Mouse (Mus musculus) intestine, embryonic 15.5 days (tissue): ENCODE results near the gene Olfr676. TPM values are rescaled to one million over a fixed set of nuclear protein-coding genes. Genes with fewer than 3 reads are reported as not detected.
"Not testable (repeated sequence)": the region's sequence is repeated elsewhere in the genome, so short reads cannot be mapped to it uniquely, and the experiment has no call there.

Experiments used
- ATAC-seq: fragments of 200-750 bp; cut with Nextera tagmentation; 2 replicates; pipeline ENCODE4 v1.8.0; 2017; ENCODE audit warnings: moderate TSS enrichment, moderate library complexity
- H3K27ac ChIP-seq: fragments of 300-500 bp; sonication (generic); 2 replicates; pipeline ENCODE4 v1.5.1; 2015; ENCODE audit warnings: mild to moderate bottlenecking, inconsistent platforms
- H3K27me3 ChIP-seq: fragments of 300-500 bp; sonication (generic); replicated peaks from 2 replicates; pipeline ENCODE4 v1.6.1; 2015; ENCODE audit warnings: inconsistent platforms
- H3K36me3 ChIP-seq: fragments of 300-500 bp; sonication (generic); 2 replicates; pipeline ENCODE4 v1.6.1; 2015; ENCODE audit warnings: inconsistent platforms
- H3K4me1 ChIP-seq: fragments of 300-500 bp; sonication (generic); replicated peaks from 2 replicates; pipeline ENCODE4 v1.6.1; 2015; ENCODE audit warnings: inconsistent platforms
- H3K4me2 ChIP-seq: fragments of 300-500 bp; sonication (generic); replicated peaks from 2 replicates; pipeline ENCODE4 v1.6.1; 2015; ENCODE audit warnings: mild to moderate bottlenecking, inconsistent platforms
- H3K4me3 ChIP-seq: fragments of 300-500 bp; sonication (generic); replicated peaks from 2 replicates; pipeline ENCODE4 v1.5.1; 2015; ENCODE audit warnings: inconsistent platforms
- H3K9ac ChIP-seq: fragments of 300-500 bp; sonication (generic); 2 replicates; pipeline ENCODE4 v1.6.1; 2015; ENCODE audit warnings: inconsistent platforms
- H3K9me3 ChIP-seq: fragments of 300-500 bp; sonication (generic); 2 replicates; pipeline ENCODE4 v1.6.1; 2016; ENCODE audit warnings: inconsistent platforms
- WGBS: fragments of 180-500 bp; shearing (Covaris S2); methylation state at CpG from one replicate; pipeline ENCODE4 v1.1.7; 2015; 5-methylcytosine and 5-hydroxymethylcytosine counted together
- polyA plus RNA-seq: library from polyadenylated mRNA; unstranded; fragments of >200 nt; fragmentation: Nextera tagmentation; extraction: Ambion mirVana; gene quantifications from 2 replicates; pipeline ENCODE4 v1.2.1, GENCODE M21; 2015

Gene Olfr676
- polyA plus RNA-seq, result not detected in 2 replicates

DNA sequence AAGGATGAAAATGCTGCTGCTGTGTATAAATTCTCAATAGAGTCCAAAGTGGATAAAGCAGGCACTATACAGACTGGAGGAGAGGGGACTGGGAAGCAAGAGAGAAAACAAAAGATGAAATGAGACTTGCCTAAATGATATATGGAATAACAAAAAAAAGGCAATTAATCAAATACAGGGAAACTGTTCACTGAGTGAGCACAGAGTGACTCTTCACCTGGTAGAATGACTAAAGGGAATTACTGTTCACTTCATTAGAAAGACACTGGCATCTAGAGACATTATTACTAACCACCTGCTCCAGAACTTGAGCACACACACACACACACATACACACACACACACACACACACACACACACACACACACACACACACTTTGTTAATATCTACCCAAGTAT lies at the start of gene Olfr676:
Gene Olfr676 (plus strand): TSS at position 301 of the 400 bp plus-strand sequence.
- Histone ChIP-seq H3K36me3 (no peaks in the 10 kb centered on the region), H3K27ac (no peak within 1 kb of the TSS), H3K9ac (no peak within 1 kb of the TSS), H3K9me3 (no peaks in the 10 kb centered on the region), H3K4me3 (no peak within 1 kb of the TSS), H3K4me2 (no peak within 1 kb of the TSS), H3K4me1 (no peaks in the 10 kb centered on the region), H3K27me3 (no peaks in the 10 kb centered on the region)
- ATAC-seq, result no peak

- H3K9ac ChIP-seq, result no peak within 1 kb of the TSS
- no peak within 1 kb of the TSS for H3K4me2 ChIP-seq
- ATAC-seq, result no peak
- no peaks in the 10 kb centered on the region for H3K9me3 ChIP-seq
- H3K36me3 ChIP-seq, result no peaks in the 10 kb centered on the region
- H3K27me3 ChIP-seq, result no peaks in the 10 kb centered on the region
- no peak within 1 kb of the TSS for H3K4me3 ChIP-seq
- H3K27ac ChIP-seq, result no peak within 1 kb of the TSS
- H3K4me1 ChIP-seq, result no peaks in the 10 kb centered on the region
Measured at GRCm38 (mm10) chr7:105001929-105002328, 30.6 kb upstream of the Olfr676 start, which contains the start of gene Olfr672. Gene Olfr672, minus strand, starts transcription at chr7:105002029.

DNA sequence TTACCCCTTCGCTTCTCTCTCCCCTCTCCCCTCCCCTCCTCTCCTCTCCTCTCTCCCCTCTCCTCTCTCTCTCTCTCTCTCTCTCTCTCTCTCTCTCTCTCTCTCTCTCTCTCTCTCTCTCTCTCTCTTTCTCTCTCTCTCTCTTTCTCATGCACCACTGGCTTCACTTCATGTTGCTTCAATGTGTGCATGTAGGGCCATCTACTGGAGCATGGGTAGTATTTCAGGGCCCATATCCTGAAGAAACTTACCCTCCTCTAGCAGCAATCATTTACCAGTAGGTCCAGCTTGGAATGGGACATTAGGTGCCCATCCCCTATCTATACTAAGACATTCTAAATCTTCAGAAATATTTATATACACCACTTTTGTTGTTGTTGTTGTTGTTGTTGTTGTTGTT lies 10.0 kb upstream of the Olfr676 start:
- no peak overlapping the region for H3K9ac ChIP-seq
- H3K4me1 ChIP-seq, result no peaks in the 10 kb centered on the region
- WGBS, result 69% methylated on average over 1 of the region's 1 CpGs
- H3K4me2 ChIP-seq, result no peak overlapping the region
- H3K36me3 ChIP-seq, result no peaks in the 10 kb centered on the region
- no peaks in the 10 kb centered on the region for H3K9me3 ChIP-seq
- H3K4me3 ChIP-seq, result no peak overlapping the region
- H3K27me3 ChIP-seq, result no peaks in the 10 kb centered on the region
- H3K27ac ChIP-seq, result no peak overlapping the region
- ATAC-seq, result no peak

DNA sequence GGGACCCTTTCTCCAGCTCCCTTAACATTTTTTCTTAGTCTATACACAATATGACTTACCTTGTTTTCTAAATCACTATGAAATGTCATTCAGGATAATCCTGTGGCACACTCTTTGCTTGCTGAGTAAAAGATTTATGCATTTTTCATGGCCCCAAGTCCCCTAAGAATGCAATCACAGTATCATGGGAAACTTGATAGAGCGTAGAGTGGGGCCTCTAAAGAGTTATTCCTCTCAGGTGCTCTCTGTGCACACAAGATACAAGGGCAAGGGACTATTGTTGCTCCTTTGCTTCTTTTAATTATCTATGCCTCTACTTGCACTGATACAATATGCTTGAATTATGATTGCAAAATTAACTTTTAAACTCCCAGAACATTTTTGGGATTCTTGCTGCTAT lies 4.1 kb upstream of the Olfr676 start, which contains the start of gene Olfr675:
Gene Olfr675 (minus strand): TSS at position 101 of the 400 bp plus-strand sequence.
- no peak for ATAC-seq
- WGBS, result 80% methylated on average over 1 of the region's 1 CpGs

DNA sequence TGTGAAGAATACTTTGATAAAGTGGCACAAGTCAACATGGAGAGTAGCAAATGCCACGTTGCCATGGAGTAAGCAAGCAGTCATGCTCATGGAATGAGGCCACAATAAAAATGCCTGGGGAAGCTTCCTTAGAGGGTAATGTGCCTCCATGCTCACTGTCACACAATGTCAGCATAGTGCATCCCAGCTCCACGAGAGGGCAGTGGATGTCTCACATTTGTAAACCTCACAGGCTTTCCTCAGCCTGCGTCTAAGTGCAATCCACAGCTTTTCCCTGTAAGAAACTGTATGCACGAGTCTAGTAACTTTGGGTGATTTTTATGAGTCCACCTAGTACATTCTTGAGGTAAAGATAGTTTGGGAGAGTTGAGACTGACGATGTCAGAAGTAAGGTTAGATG lies 1.3 kb downstream of the Olfr676 start:
- not testable (repeated sequence) for H3K36me3 ChIP-seq, H3K4me3 ChIP-seq, H3K27ac ChIP-seq, H3K4me1 ChIP-seq, H3K27me3 ChIP-seq, H3K9ac ChIP-seq, ATAC-seq, H3K9me3 ChIP-seq, H3K4me2 ChIP-seq
- 45% methylated on average over 5 of the region's 5 CpGs for WGBS

More for the DNA sequence above, 4.1 kb upstream of the Olfr676 start, which contains the start of gene Olfr675:
- Histone ChIP-seq H3K27me3 (no peaks in the 10 kb centered on the region), H3K9me3 (no peaks in the 10 kb centered on the region), H3K4me2 (no peak within 1 kb of the TSS), H3K4me3 (no peak within 1 kb of the TSS), H3K27ac (no peak within 1 kb of the TSS), H3K36me3 (no peaks in the 10 kb centered on the region), H3K4me1 (no peaks in the 10 kb centered on the region), H3K9ac (no peak within 1 kb of the TSS)

DNA sequence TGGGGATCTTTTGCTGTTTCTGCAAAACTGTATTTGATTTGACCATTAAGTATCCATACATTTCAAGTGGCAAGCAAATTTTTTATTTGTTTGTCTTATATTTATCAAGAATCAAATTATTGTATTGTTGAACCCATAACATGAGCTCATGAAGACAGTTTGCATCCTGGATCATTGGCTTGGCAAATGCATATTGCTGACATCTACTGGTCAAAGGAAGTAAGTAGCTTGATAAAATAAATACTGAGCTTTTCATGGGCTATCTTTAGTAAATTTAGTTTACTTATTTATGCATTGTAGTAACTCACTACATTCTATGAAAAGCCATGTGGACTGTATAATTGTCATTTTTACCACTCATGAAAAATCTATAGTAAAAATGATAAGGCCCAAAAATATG lies 26.5 kb downstream of the Olfr676 start:
- no peaks in the 10 kb centered on the region for H3K36me3 ChIP-seq
- H3K4me1 ChIP-seq, result no peaks in the 10 kb centered on the region
- no peak overlapping the region for H3K4me2 ChIP-seq
- ATAC-seq, result no peak
- no peak overlapping the region for H3K9ac ChIP-seq
- H3K27ac ChIP-seq, result no peak overlapping the region
- H3K9me3 ChIP-seq, result no peaks in the 10 kb centered on the region
- H3K27me3 ChIP-seq, result no peaks in the 10 kb centered on the region
- H3K4me3 ChIP-seq, result no peak overlapping the region

GRCm38 (mm10) chr7:105064175-105064574 lies 31.7 kb downstream of the Olfr676 start, which contains the start of gene Olfr678:
Gene Olfr678, plus strand, starts transcription at chr7:105064475.
- H3K4me2 ChIP-seq, result no peak within 1 kb of the TSS
- no peak within 1 kb of the TSS for H3K27ac ChIP-seq
- ATAC-seq, result no peak
- H3K9me3 ChIP-seq, result no peaks in the 10 kb centered on the region
- H3K9ac ChIP-seq, result no peak within 1 kb of the TSS
- H3K4me3 ChIP-seq, result no peak within 1 kb of the TSS
- 96% methylated on average over 1 of the region's 1 CpGs for WGBS
- no peaks in the 10 kb centered on the region for H3K27me3 ChIP-seq
- H3K4me1 ChIP-seq, result no peaks in the 10 kb centered on the region
- H3K36me3 ChIP-seq, result no peaks in the 10 kb centered on the region

GRCm38 (mm10) chr7:105080905-105081304 lies 48.4 kb downstream of the Olfr676 start, which contains the start of gene Olfr679:
Gene Olfr679, plus strand, starts transcription at chr7:105081205.
- H3K4me3 ChIP-seq, result no peak within 1 kb of the TSS
- 45% methylated on average over 1 of the region's 1 CpGs for WGBS
- H3K4me1 ChIP-seq, result no peaks in the 10 kb centered on the region
- no peaks in the 10 kb centered on the region for H3K9me3 ChIP-seq
- H3K27ac ChIP-seq, result no peak within 1 kb of the TSS
- H3K27me3 ChIP-seq, result no peaks in the 10 kb centered on the region
- no peaks in the 10 kb centered on the region for H3K36me3 ChIP-seq
- H3K9ac ChIP-seq, result no peak within 1 kb of the TSS
- no peak within 1 kb of the TSS for H3K4me2 ChIP-seq
- ATAC-seq, result no peak

Other genes starting within 250 kb of the Olfr676 start
- not detected in 2 replicates for gene Usp17lb, start 190.1 kb upstream of the Olfr676 start, polyA plus RNA-seq
- not detected in 2 replicates for gene Usp17la, start 175.7 kb upstream of the Olfr676 start, polyA plus RNA-seq
- gene Olfr665, start 154.7 kb upstream of the Olfr676 start, polyA plus RNA-seq, result not detected in 2 replicates
- gene Olfr666, start 136.7 kb upstream of the Olfr676 start, polyA plus RNA-seq, result not detected in 2 replicates
- gene Olfr667, start 111.2 kb upstream of the Olfr676 start, polyA plus RNA-seq, result not detected in 2 replicates
- gene Olfr668, start 104.6 kb upstream of the Olfr676 start, polyA plus RNA-seq, result not detected in 2 replicates
- not detected in 2 replicates for gene Olfr669, start 98.5 kb upstream of the Olfr676 start, polyA plus RNA-seq
- not detected in 2 replicates for gene Olfr670, start 70.1 kb upstream of the Olfr676 start, polyA plus RNA-seq
- not detected in 2 replicates for gene Olfr671, start 53.6 kb upstream of the Olfr676 start, polyA plus RNA-seq
- gene Olfr672, start 30.7 kb upstream of the Olfr676 start, polyA plus RNA-seq, result not detected in 2 replicates
- not detected in 2 replicates for gene Olfr675, start 4.2 kb upstream of the Olfr676 start, polyA plus RNA-seq
- gene Olfr677, start 18.7 kb downstream of the Olfr676 start, polyA plus RNA-seq, result not detected in 2 replicates
- gene Olfr678, start 31.8 kb downstream of the Olfr676 start, polyA plus RNA-seq, result not detected in 2 replicates
- not detected in 2 replicates for gene Olfr679, start 48.5 kb downstream of the Olfr676 start, polyA plus RNA-seq
- not detected in 2 replicates for gene Olfr680-ps1, start 60.1 kb downstream of the Olfr676 start, polyA plus RNA-seq
- gene Olfr681, start 84.1 kb downstream of the Olfr676 start, polyA plus RNA-seq, result not detected in 2 replicates
- gene Olfr683, start 114.3 kb downstream of the Olfr676 start, polyA plus RNA-seq, result not detected in 2 replicates
- gene Olfr684, start 131.0 kb downstream of the Olfr676 start, polyA plus RNA-seq, result not detected in 2 replicates
- gene Olfr685, start 153.3 kb downstream of the Olfr676 start, polyA plus RNA-seq, result not detected in 2 replicates
- not detected in 2 replicates for gene Olfr686, start 174.8 kb downstream of the Olfr676 start, polyA plus RNA-seq